ENCODE assay signal across 8 mouse cellular contexts in the genomic region with DNA sequence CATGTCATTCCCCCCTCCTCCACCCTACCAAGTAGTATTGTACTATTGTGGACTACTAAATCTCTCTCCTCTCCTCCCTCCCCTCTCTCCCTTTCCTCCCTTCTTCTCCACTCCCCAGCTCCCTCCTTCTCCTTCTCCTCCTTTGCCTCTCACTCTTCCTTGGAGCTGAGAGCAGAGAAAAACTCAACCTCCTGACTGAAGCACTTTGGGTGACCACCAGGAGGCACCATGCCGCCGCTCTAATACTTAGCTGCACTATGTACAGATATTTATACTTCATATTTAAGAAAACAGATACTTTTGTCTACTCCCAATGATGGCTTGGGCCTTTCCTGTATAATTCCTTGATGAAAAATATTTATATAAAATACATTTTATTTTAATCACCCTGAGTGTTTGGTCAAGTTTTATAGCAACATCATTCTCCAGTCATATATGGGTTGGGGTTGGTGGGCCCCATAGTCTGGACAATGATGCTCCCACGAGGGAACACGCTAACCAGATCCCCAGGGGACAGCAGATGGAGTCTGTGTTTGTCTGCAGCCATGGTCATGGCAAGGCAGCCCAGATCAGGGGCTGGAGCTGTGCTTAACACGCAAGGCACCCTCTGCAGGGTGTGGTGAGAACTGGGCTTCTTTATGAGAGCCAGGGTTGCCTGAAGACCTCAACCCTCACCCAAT. TPM values are rescaled to one million over a fixed set of nuclear protein-coding genes. Genes with fewer than 3 reads are reported as not detected.
DNase-seq lines count a peak whose midpoint lies in the region.

No protein-coding gene starts in this region.

- peak; percentile 51 to 60 for DNase-seq in cerebellum, postnatal 10 days
- DNase-seq in cerebellum, adult 18-20 months: no peak
- DNase-seq in layer of hippocampus, postnatal 10 days (ENCODE audit: low spot score in 2 of 2): peak; percentile 40 to 52
- no peak for DNase-seq in layer of hippocampus, adult 9-11 months
- peak; percentile 64 for DNase-seq in 3T3-L1 (ENCODE audit: low read depth, low spot score)
- DNase-seq in embryo, embryonic 10.5 days (ENCODE audit: low spot score): peak; percentile 26
- DNase-seq in neural tube, embryonic 10.5 days (ENCODE audit: extremely low spot score, low spot score): no peak
- DNase-seq in cerebellum, adult 9-11 months: no peak

RNA-seq across cellular contexts. Expression of a gene that starts 24.8 kb away (rescaled TPM):
- 1 to 10 TPM; 6.6 to 7.1 TPM for total RNA-seq in layer of hippocampus, postnatal 10 days (2021)

RNA-seq across cellular contexts. Expression of a gene that starts 39.4 kb away (rescaled TPM):
- 1 to 10 TPM; 1.5 to 2.3 TPM for total RNA-seq in layer of hippocampus, postnatal 10 days (2021)

Comparison
In these comparisons a context has a peak if more than half of its experiments do, and no peak if none do; other contexts are left out.
1. DNase-seq: peak in cerebellum, postnatal 10 days (2 of 2), layer of hippocampus, postnatal 10 days (2 of 2), 3T3-L1 (single experiment) and embryo, embryonic 10.5 days (single experiment); none in cerebellum, adult 18-20 months (0 of 2), layer of hippocampus, adult 9-11 months (single experiment), neural tube, embryonic 10.5 days (single experiment) and cerebellum, adult 9-11 months (single experiment).